Mouse (Mus musculus) heart, adult 2 months (tissue): ENCODE data around the gene Zfp973.
"Not testable (repeated sequence)": the region's sequence is repeated elsewhere in the genome, so short reads cannot be mapped to it uniquely, and the experiment has no call there.

ENCODE experiments used
- CTCF ChIP-seq: fragments of 200-600 bp; IDR thresholded peaks from 2 replicates; pipeline ENCODE4 v1.8.1; 2022; ENCODE audit warnings: antibody characterized with exemption, mild to moderate bottlenecking, moderate library complexity
- EP300 ChIP-seq: fragments of 200-500 bp; IDR thresholded peaks from 2 replicates; pipeline ENCODE4 v1.6.1; 2011; ENCODE audit warnings: low read depth, low read length, control low read depth; ENCODE audit not compliant: insufficient read depth
- POLR2A ChIP-seq: fragments of 200-500 bp; IDR thresholded peaks from 2 replicates; pipeline ENCODE4 v1.6.1; 2011; ENCODE audit warnings: mild to moderate bottlenecking, low read depth, low read length, control low read depth; ENCODE audit not compliant: insufficient read depth

DNA sequence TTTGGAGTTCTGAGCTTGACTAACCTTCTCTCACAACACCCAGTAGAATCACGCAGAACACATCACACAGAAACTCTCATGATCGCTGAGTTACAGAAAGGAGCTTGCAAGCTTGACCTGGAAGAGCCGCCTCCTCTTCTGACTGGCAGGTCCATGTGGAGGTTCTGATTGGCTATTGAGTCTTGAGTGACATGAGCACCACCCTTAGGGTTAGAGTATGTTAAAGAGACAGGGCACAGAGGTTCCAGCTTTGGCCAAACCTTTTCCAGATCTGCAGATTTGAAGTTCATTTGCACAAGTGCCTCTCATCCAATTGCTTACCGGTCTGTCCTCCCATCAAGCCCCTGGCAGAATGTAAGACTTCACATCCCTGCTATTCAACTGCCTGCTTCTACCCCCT lies 34.1 kb upstream of the Zfp973 start, which contains the start of gene Gm14308:
- not testable (repeated sequence) for TF ChIP-seq CTCF, POLR2A, EP300
